Mouse (Mus musculus) kidney, postnatal 4 days (tissue): ENCODE measurements around the gene Pitx1.

ENCODE experiments used
- DNase-seq, 2 experiments: peaks; one replicate each; pipeline ENCODE4 v3.0.0; 2021; ENCODE audit warnings: mixed read lengths in 2 of 2

Pitx1 gene

GRCm38 (mm10) chr13:55830833-55831721, 4.9 kb downstream of the Pitx1 start:
- peak; percentile 45 to 46 for DNase-seq

DNA sequence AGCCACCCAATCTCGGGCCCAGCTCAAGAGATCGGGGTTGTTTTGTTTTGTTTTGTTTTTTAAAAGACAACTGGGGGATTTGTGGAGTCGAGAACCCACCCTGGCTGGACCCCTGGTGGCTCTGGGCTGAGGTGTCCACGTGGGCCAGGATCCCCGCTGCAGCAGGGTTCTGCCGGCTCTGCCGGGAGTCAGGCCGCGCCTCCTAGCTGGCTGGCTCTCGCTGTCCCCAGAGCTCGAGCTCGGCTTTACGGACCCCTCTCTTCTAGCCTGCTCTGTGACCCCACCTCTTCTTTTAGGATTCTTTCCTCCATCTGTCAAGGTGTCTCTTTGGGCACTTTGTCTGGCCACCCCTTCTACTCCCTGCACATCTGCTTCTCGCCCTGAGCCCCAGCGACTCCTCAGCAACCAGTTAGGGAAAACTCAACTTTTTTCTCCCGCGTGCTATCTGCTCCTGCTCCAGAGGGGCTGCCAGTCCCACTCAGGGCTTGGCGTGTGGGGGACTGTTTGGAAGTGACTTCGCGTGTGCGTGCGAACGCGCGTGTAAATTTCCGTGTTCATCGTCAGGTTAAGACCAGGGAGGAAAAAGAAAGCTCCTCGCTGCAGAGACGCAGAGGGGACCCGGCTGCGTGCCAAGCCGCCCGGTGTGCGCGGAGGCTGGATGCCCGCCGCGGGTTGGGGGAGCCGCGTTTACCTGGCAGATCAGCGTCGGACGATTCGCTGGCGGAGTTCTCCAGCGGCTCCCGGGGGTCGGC, 5.7 kb downstream of the Pitx1 start:
- peak; percentile 51 to 66 for DNase-seq

DNA sequence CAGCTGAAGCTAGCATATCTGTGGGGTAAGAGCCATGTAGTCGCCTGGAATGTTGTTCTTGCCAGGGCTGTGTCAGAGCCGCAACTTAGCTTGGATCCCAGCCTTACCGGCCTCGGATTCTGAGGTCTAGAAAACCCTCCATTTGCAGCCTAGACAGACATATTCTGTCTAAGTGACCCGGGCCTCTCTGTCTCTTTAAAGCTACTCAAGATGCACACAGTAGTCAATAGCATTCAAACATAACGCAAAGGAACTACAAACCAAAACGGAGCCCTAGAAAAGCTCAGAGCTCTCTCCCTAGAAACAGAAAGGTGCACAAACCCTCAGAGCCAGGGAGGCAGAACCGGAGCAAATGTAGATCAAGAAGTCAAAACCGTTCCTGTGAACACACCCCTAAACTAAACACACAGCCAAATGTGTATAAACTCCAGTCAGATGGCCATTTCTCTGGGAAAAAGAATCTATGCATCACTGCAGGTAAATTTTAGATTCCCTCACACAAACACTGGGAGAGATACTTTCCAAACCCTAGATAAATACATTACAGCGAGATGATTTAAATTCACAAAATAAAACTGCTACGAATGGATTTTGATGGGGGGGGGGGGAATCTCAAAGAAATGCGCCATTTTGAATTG, 6.9 kb downstream of the Pitx1 start:
- no peak for DNase-seq

DNA sequence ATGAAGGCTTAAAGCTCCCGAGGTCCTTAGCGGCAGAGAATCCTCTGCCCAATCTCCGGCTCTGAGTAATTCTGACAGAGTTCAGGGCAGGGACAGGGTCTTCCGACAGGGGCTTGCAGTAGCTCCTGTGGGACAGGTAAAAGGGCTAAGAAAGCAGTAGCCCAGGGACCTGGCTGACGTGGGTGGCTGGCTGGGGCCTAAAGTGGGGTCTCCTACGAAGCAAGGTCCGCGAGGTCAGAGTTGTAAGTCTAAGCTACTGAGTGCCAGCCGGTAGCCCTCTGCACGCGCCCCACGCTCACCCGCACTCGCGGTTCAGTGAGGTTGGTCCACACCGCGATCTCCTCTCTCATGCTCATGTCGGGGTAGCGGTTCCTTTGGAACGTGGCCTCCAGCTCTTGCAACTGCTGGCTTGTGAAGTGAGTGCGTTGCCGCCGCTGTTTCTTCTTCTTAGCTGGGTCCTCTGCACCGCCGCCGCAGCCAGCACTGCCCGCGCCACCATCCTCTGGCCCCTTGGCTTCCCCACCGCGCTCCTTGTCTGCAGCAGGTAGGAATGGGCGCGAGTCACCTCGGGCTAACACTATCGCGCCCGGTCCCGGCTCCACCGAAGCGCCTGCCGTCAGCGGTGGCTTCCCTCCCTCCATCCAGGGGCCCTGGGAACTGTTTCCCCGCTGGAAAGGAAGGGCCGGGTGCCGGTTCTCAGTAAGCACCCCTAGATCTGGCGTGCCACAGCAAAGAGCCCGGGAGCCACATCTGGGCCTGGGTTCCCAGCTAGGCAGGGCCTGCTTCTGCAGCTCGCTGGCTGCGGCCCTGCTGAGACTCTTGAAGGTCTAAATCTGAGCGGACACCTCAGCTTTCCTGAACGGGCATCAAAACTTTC, 7.6 kb downstream of the Pitx1 start:
- DNase-seq: peak; percentile 38 to 58

DNA sequence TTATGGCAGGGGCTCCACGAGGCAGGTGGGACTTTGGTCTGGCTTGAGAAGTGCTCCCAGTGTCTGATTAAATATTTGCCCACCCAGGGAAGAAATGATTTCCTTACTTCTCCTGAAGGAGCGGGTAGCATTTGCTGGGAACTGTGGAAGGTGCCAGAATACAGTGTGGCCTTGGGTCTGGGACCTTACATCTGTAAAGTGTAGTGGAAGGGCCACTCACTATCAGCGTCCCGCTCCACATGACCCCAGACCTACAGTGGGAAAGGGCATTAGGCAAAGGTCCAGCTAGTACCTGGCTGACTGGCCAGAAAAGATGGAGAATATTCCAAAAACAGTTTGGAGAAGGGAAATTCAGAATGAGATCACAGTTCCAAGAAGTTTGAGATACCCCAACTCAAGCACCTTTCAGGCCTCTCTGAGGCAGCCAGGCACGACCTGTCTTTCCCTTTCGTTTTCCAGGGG, 8.3 kb downstream of the Pitx1 start:
- DNase-seq: peak in 1 of 2 experiments; percentile 44

- DNase-seq: peak in 1 of 2 experiments; percentile 40
These were observed 9.0 kb downstream of the Pitx1 start for GRCm38 (mm10) chr13:55826796-55827678.

DNA sequence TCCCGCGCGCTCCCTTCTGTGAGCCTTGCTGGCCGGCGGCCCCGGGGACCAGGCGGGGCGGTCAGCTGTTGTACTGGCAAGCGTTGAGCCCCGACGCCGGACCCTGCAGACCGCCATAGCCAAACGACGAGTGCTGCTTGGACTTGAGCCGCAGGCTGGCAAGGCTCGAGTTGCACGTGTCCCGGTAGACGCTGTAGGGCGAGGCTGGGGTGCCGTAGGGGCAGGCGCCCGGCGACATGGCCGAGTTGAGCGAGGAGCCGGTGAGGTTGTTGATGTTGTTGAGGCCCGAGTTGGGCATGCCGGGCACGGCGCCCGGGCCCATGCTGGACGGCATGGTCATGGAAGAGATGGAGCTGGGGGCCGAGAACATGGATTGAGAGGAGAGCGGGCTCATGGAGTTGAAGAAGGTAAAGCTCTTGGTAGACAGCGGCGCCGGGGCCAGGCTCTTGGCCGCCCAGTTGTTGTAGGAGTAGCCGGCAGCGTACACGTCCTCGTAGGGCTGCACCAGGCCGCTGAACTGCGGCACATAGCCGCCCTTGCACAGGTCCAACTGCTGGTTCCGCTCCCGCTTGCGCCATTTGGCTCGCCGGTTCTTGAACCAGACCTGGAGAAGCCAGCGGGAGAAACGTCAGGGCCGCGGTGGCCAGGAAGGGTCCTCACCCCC, 9.9 kb downstream of the Pitx1 start:
- DNase-seq: peak; percentile 46 to 59

- DNase-seq: peak; percentile 34 to 58
These were observed 10.7 kb downstream of the Pitx1 start for GRCm38 (mm10) chr13:55825245-55825681.

GRCm38 (mm10) chr13:55824151-55824945, 11.6 kb downstream of the Pitx1 start:
- peak; percentile 53 to 58 for DNase-seq

DNA sequence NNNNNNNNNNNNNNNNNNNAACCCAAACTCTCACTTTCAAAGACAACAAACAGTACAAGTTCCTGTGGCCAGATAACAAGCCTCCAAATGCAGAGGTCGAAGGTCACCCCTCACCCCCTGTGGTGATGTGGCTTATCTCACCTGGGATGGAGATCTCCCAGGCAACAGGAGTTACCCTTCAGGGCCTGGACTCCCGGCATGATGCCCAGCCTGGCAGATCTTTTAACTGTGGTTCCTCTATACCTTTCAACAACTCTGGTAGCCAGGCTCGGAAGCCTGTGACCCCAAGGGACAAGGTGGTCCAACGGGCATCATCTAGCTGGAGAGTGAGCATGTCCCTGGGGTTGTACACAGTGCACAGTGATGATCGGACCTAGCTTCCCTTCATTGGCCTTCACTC, 13.5 kb downstream of the Pitx1 start:
- DNase-seq: no peak

DNA sequence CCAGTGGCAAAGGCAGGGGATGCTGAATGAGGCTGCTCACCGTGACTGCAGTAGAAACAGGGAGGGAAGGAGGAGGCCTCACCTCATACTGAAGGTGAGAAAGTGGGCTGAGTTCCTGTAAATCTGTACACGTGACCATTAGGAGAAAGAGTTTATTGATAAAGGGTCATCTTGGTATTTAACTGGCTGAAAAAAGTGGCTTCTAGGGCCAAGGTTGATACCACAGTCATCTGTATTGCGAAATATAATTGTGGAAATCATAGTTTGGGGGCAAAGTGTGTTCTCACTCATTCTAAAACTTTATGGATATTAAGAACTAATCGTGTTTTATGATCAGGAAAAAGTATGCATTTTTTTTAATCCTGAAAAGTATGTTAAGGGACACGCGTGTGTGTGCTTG, 21.2 kb downstream of the Pitx1 start:
- no peak for DNase-seq

DNA sequence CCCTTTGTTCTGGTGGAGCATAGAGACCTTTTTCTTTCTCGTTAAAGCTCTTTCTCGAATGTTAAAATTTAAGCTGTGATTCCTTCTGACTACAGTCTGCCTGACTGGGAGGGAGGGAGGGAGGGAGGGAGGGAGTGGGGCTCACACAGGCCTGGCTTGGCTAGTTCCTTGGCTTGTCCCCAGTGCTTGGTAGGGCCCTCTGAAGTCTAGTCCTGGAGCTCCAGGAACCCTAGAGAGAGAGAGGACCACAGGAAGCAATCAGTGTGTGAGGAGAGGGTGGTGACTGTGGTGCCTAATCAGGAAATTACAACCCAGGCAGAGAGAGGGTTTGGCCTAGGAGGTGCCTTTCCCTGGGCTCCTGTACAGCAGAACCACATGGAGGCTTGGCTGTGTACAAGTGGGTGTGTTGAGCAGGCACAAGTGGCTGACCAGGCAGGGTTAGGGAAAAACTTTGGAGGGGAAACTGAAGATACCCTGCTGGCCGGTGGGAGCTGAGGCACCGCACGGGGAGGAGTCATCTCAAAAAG, 22.4 kb downstream of the Pitx1 start:
- DNase-seq: no peak

GRCm38 (mm10) chr13:55810947-55811346, 25.0 kb downstream of the Pitx1 start:
- DNase-seq: no peak

- DNase-seq: no peak
These were observed 26.3 kb downstream of the Pitx1 start for GRCm38 (mm10) chr13:55809707-55810106.

DNA sequence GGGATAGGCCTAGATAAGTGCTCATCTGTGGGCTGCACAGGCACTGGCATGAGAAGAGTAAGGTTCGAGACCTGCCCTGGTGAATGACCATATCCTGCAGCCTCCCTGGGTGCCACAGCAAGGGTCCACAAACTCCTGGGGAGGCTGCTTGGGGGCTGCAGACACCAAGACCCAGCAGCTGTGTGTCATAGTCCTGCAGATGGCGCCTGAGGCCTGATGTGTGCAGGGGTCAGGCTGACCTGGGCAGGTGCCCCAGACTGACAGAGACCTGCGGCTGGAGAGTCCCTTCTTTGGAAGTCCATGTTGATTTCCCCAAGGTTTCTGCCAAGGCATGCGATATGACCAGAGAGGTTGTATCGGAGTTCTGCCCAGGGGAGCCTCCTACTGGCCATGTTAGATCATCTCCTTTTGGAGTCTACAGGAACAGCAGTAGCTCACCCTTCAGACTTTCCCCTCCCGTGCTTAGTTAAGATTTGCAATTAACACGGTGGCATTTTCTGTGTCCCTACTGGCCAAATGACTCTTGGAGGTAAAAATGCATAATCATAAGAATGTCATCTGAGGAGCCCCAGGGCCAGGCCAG, 26.9 kb downstream of the Pitx1 start:
- DNase-seq: peak in 1 of 2 experiments; percentile 34

DNA sequence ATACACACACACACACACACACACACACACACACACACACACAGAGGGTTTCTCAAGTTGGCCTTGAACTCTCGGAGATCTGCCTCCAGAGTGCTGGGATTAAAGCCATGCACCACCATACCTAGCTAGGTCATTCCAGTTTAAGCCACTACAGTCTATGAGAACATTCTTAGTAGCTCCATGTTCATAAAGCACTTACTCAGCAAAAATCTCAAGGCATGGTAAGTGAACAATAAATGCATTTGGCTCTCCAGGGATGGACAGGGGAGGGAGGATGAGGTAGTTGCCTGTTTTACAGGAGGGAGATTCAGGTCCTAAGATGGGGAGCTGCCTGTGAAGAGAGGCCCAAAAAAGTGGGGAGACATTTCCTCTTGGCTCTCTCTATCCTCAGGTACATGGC, 32.0 kb downstream of the Pitx1 start:
- DNase-seq: no peak

DNA sequence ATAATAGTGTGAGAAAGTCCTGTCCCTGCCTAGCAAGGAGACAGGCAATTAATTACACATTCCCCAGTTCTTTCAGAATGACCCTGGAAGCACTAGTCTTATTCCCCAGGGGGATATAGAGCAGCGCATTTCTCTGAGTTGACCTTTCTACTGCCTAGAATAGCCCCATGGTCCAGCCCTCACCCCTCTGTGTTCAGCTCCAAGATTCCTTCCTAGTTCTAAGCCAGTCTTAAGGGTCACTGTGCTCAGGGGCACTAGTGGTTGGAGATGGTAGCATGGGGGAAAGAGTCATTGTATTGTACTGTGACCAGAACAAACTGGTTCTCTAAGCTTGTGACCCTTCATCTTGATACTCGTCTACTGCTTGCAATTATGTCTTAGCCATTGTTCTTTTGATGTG, 34.7 kb downstream of the Pitx1 start:
- no peak for DNase-seq

- peak; percentile 12 to 30 for DNase-seq
These were observed 49.9 kb downstream of the Pitx1 start for GRCm38 (mm10) chr13:55786120-55786519.

GRCm38 (mm10) chr13:55784268-55784667, 51.7 kb downstream of the Pitx1 start, which contains the start of gene Catsper3:
Catsper3 (plus strand) TSS chr13:55784568.
- no peak for DNase-seq
